Mouse (Mus musculus) neural tube, embryonic 11.5 days (tissue): ENCODE results near the gene Mcm10. TPM values are rescaled to one million over a fixed set of nuclear protein-coding genes. Genes with fewer than 3 reads are reported as not detected.

Experiments
- ATAC-seq: fragments of 200-750 bp; cut with Nextera tagmentation; 2 replicates; pipeline ENCODE4 v1.8.0; 2017; ENCODE audit warnings: moderate number of reproducible peaks, mild to moderate bottlenecking, moderate TSS enrichment, moderate library complexity; ENCODE audit not compliant: insufficient read depth, low FRiP score, low TSS enrichment
- DNase-seq: peaks from one replicate; pipeline ENCODE4 v3.0.0-alpha.2; 2015; ENCODE audit warnings: low spot score
- H3K27ac ChIP-seq: fragments of 300-500 bp; sonication (generic); 2 replicates; pipeline ENCODE4 v1.5.1; 2014; ENCODE audit warnings: low read depth, mild to moderate bottlenecking, low read length
- H3K27me3 ChIP-seq: fragments of 300-500 bp; sonication (generic); 2 replicates; pipeline ENCODE4 v1.6.1; 2014; ENCODE audit warnings: mild to moderate bottlenecking, low read length, mixed read lengths; ENCODE audit not compliant: control insufficient read depth, insufficient read depth
- H3K36me3 ChIP-seq: fragments of 300-500 bp; sonication (generic); 2 replicates; pipeline ENCODE4 v1.6.1; 2014; ENCODE audit warnings: mild to moderate bottlenecking, low read length, moderate library complexity, mixed read lengths; ENCODE audit not compliant: control insufficient read depth, insufficient read depth
- H3K4me1 ChIP-seq: fragments of 300-500 bp; sonication (generic); 2 replicates; pipeline ENCODE4 v1.6.1; 2014; ENCODE audit warnings: low read length, mixed read lengths; ENCODE audit not compliant: control insufficient read depth, insufficient read depth
- H3K4me2 ChIP-seq: fragments of 300-500 bp; sonication (generic); 2 replicates; pipeline ENCODE4 v1.6.1; 2014; ENCODE audit warnings: low read depth, mild to moderate bottlenecking, moderate library complexity
- H3K4me3 ChIP-seq: fragments of 300-500 bp; sonication (generic); 2 replicates; pipeline ENCODE4 v1.5.1; 2014; ENCODE audit warnings: low read depth, low read length
- H3K9ac ChIP-seq: fragments of 300-500 bp; sonication (generic); 2 replicates; pipeline ENCODE4 v1.6.1; 2014; ENCODE audit warnings: mild to moderate bottlenecking, low read length
- H3K9me3 ChIP-seq: fragments of 300-500 bp; sonication (generic); 2 replicates; pipeline ENCODE4 v1.6.1; 2016; ENCODE audit warnings: low read length; ENCODE audit not compliant: control insufficient read depth
- whole genome bisulfite sequencing: fragments of 180-500 bp; shearing (Covaris S2); extraction: QIAGEN DNeasy Blood & Tissue Kit; methylation state at CpG from one replicate; pipeline ENCODE4 v1.1.7; 2014; 5-methylcytosine and 5-hydroxymethylcytosine counted together
- polyA plus RNA-seq: library from polyadenylated mRNA; unstranded; fragments of >200 nt; fragmentation: Nextera tagmentation; extraction: Ambion mirVana; gene quantifications from 2 replicates; pipeline ENCODE4 v1.2.1, GENCODE M21; 2014

Mcm10 gene
- polyA plus RNA-seq, 1 experiment from 2014 or later: 50.0 TPM

GRCm38 (mm10) chr2:4940861-4941260 lies 71.7 kb downstream of the Mcm10 start:
- peaks cover 3% of the 10 kb centered on the region; the same call in 1 of the 2 replicates for H3K36me3 ChIP-seq
- no peaks in the 10 kb centered on the region for H3K9me3 ChIP-seq
- no peaks in the 10 kb centered on the region for H3K4me1 ChIP-seq
- DNase-seq (no peak), ATAC-seq (no peak)
- no peak overlapping the region for H3K27ac ChIP-seq
- no peak overlapping the region for H3K9ac ChIP-seq
- WGBS: 88% methylated on average over 11 of the region's 11 CpGs
- no peak overlapping the region for H3K4me3 ChIP-seq
- H3K4me2 ChIP-seq: no peak overlapping the region
- no peaks in the 10 kb centered on the region for H3K27me3 ChIP-seq

Other genes starting within 250 kb of the Mcm10 start
- 123 and 126 TPM in 2 replicates for gene Sephs1, start 131.2 kb downstream of the Mcm10 start, polyA plus RNA-seq
- gene Phyh, start 93.8 kb downstream of the Mcm10 start, polyA plus RNA-seq: 39.5 and 41.7 TPM in 2 replicates
- 0.34 and 0.42 TPM in 2 replicates for gene Ucma, start 36.7 kb downstream of the Mcm10 start, polyA plus RNA-seq
- 5.0 and 5.7 TPM in 2 replicates for gene Optn, start 51.3 kb upstream of the Mcm10 start, polyA plus RNA-seq
- gene Ccdc3, start 125.0 kb upstream of the Mcm10 start, polyA plus RNA-seq: 3.9 and 4.5 TPM in 2 replicates